Mouse (Mus musculus): Measurements from ENCODE around the gene Bco1. TPM values are rescaled to one million over a fixed set of nuclear protein-coding genes. Genes with fewer than 3 reads are reported as not detected.

Bco1 gene
- 2.9 TPM for polyA plus RNA-seq (2014; fragmentation: Illumina TruSeq; extraction: RNeasy Lipid Tissue Mini Kit (QIAGEN cat#74804); ENCODE audit: low read depth, low replicate concordance)

DNA sequence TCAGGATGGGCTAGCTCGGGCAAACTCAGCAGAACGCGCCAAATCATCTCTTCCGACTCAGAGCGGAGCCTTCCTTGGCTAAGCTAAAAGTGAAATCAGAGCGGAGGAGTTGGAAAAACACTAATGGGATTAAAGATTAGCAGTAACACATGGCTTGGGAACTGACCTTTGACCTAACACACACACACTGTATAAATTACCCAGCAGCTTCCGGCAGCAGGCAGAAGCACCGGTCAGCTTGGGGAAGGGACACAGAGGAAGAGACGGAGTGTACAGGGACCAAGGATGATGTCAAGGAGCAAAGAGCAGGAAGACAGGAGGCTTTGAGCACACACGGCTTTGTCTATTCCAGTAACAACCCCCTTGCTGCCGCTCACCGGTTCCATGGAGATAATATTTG lies at the start of gene Bco1:
TSS of gene Bco1 (plus strand) at position 208 of the 400 bp plus-strand sequence.

DNA sequence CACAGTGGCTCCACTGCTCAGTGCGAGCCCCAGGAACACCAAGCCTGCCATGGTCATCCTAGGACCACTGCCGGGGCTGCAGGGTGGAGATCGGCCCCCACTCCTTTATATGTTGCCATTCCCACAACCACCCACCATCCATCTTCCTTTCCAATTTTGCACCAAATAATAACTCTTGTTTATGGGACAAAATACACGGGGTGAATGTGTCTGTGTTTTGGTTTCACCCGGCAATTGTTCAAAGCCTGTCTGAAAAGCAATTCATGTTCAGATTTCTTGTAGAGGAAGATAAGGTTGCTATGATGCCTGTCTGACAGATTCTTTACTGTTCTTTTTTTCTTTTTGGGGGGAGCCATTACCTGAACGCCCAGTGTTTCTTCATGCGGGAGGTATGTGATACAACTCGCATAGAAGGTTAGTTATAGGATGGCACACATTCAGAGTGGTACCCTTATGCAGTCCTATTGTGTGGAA lies 13.2 kb upstream of the Bco1 start, which contains the start of gene Pkd1l2:
TSS of gene Pkd1l2 (minus strand) at position 51 of the 474 bp plus-strand sequence.

DNA sequence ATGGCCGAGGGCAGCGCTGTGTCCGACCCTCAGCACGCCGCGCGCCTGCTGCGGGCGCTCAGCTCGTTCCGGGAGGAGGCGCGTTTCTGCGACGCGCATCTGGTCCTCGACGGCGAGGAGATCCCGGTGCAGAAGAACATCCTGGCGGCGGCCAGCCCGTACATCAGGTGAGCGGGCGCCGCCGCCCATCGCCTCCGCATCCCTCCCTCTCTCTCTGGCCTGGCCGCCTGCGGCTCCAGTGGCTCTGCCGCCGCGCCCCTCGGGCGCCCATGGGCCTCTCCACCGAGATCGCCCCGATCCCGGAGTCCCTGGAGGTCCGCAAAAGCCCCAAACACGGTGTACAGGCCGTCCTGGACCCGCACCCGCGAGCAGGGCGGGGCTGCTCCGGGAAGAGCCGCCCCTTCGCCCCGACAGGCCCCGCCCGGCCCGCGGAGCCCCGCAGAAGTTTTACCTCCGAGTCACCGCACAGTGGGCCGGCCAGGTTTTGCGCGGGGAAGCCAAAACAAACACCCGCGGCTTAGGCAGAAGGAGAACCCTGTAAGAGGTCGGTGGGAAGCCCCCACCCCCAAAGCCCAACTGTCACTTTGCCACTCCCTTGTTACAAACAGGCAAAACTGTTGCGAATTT lies 62.6 kb downstream of the Bco1 start, which contains the start of gene Gan:
TSS of gene Gan (plus strand) at position 1 of the 627 bp plus-strand sequence.

Other genes with a start within 250 kb of the Bco1 start
- 3.8 TPM for gene Cmc2, start 174.4 kb upstream of the Bco1 start, polyA plus RNA-seq (2014; fragmentation: Illumina TruSeq; extraction: RNeasy Lipid Tissue Mini Kit (QIAGEN cat#74804); ENCODE audit: low read depth, low replicate concordance)
- 0.48 TPM for gene Cenpn, start 174.1 kb upstream of the Bco1 start, polyA plus RNA-seq (2014; fragmentation: Illumina TruSeq; extraction: RNeasy Lipid Tissue Mini Kit (QIAGEN cat#74804); ENCODE audit: low read depth, low replicate concordance)
- 2.6 TPM for gene Atmin, start 152.5 kb upstream of the Bco1 start, polyA plus RNA-seq (2014; fragmentation: Illumina TruSeq; extraction: RNeasy Lipid Tissue Mini Kit (QIAGEN cat#74804); ENCODE audit: low read depth, low replicate concordance)
- gene 1700030J22Rik, start 116.9 kb upstream of the Bco1 start, polyA plus RNA-seq (2014; fragmentation: Illumina TruSeq; extraction: RNeasy Lipid Tissue Mini Kit (QIAGEN cat#74804); ENCODE audit: low read depth, low replicate concordance), result 0.13 TPM
- gene Gcsh, start 102.3 kb upstream of the Bco1 start, polyA plus RNA-seq (2014; fragmentation: Illumina TruSeq; extraction: RNeasy Lipid Tissue Mini Kit (QIAGEN cat#74804); ENCODE audit: low read depth, low replicate concordance), result 236 TPM
- gene Pkd1l2, start 13.4 kb upstream of the Bco1 start, polyA plus RNA-seq (2014; fragmentation: Illumina TruSeq; extraction: RNeasy Lipid Tissue Mini Kit (QIAGEN cat#74804); ENCODE audit: low read depth, low replicate concordance), result not detected
- gene Gan, start 62.3 kb downstream of the Bco1 start, polyA plus RNA-seq (2014; fragmentation: Illumina TruSeq; extraction: RNeasy Lipid Tissue Mini Kit (QIAGEN cat#74804); ENCODE audit: low read depth, low replicate concordance), result 0.87 TPM
- 1.2 TPM for gene Cmip, start 161.2 kb downstream of the Bco1 start, polyA plus RNA-seq (2014; fragmentation: Illumina TruSeq; extraction: RNeasy Lipid Tissue Mini Kit (QIAGEN cat#74804); ENCODE audit: low read depth, low replicate concordance)

All from liver, adult 10 weeks (tissue).